Mouse (Mus musculus): ENCODE data around the gene Ank2. TPM values are rescaled to one million over a fixed set of nuclear protein-coding genes. Genes with fewer than 3 reads are reported as not detected.

Gene Ank2
- polyA plus RNA-seq, 1 experiment from 2014 or later = 204 TPM

GRCm38 (mm10) chr3:127075531-127076280 lies 423.4 kb downstream of the Ank2 start:
- no peaks in the 10 kb centered on the region for H3K4me1 ChIP-seq (replicated peaks; ENCODE audit: control insufficient read depth, insufficient read depth, low read length)
- ATAC-seq (ENCODE audit: low FRiP score) (no peak), DNase-seq (ENCODE audit: low spot score) (no peak)
- H3K27me3 ChIP-seq (ENCODE audit: control insufficient read depth, insufficient read depth, low read length) = no peaks in the 10 kb centered on the region
- 71% methylated on average over 8 of the region's 8 CpGs for WGBS
- H3K9me3 ChIP-seq (ENCODE audit: control insufficient read depth, low read length) = no peaks in the 10 kb centered on the region
- no peaks in the 10 kb centered on the region; the same call in 1 of the 2 replicates for H3K36me3 ChIP-seq (replicated peaks; ENCODE audit: control insufficient read depth, insufficient read depth)
- no peak overlapping the region for H3K4me3 ChIP-seq (replicated peaks; ENCODE audit: low read length)
- H3K27ac ChIP-seq = no peak overlapping the region
- H3K9ac ChIP-seq = no peak overlapping the region
- H3K4me2 ChIP-seq (replicated peaks) = no peak overlapping the region

DNA sequence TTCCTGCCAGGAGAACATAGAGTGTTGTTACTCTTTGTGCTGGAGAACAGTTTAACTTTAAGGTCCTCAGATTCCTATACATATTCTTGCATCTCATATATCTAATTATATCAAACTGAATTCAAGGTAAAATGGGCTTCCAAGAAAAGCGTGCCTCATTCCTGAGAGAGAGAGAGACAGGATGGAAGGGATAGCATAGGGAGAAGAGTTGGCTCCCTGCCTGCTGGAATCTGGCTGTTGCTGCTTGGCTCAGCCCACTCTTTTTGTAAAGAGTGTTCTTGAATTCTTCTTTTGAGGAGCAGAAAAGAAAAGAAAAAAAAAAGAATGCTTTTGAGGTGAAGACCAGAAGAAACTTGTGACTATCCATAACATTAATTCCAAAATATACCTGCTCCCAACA lies 427.7 kb downstream of the Ank2 start:
- Histone ChIP-seq H3K9ac (no peak overlapping the region), H3K36me3 (replicated peaks; ENCODE audit: control insufficient read depth, insufficient read depth) (no peaks in the 10 kb centered on the region; the same call in 1 of the 2 replicates), H3K4me2 (replicated peaks) (no peak overlapping the region), H3K27ac (no peak overlapping the region), H3K9me3 (ENCODE audit: control insufficient read depth, low read length) (no peaks in the 10 kb centered on the region), H3K27me3 (ENCODE audit: control insufficient read depth, insufficient read depth, low read length) (no peaks in the 10 kb centered on the region), H3K4me3 (replicated peaks; ENCODE audit: low read length) (no peak overlapping the region), H3K4me1 (replicated peaks; ENCODE audit: control insufficient read depth, insufficient read depth, low read length) (no peaks in the 10 kb centered on the region)
- WGBS = 73% methylated on average over 1 of the region's 1 CpGs
- DNase-seq (ENCODE audit: low spot score) (no peak), ATAC-seq (ENCODE audit: low FRiP score) (no peak)

GRCm38 (mm10) chr3:127063654-127064386 lies 435.3 kb downstream of the Ank2 start:
- no peaks in the 10 kb centered on the region for H3K36me3 ChIP-seq (replicated peaks; ENCODE audit: control insufficient read depth, insufficient read depth)
- no peak overlapping the region for H3K27ac ChIP-seq
- H3K4me2 ChIP-seq (replicated peaks) = no peak overlapping the region
- DNase-seq (ENCODE audit: low spot score) (no peak), ATAC-seq (ENCODE audit: low FRiP score) (no peak)
- H3K4me1 ChIP-seq (replicated peaks; ENCODE audit: control insufficient read depth, insufficient read depth, low read length) = no peaks in the 10 kb centered on the region
- no peaks in the 10 kb centered on the region for H3K9me3 ChIP-seq (ENCODE audit: control insufficient read depth, low read length)
- no peak overlapping the region for H3K4me3 ChIP-seq (replicated peaks; ENCODE audit: low read length)
- 85% methylated on average over 5 of the region's 5 CpGs for WGBS
- H3K27me3 ChIP-seq (ENCODE audit: control insufficient read depth, insufficient read depth, low read length) = no peaks in the 10 kb centered on the region
- no peak overlapping the region for H3K9ac ChIP-seq

GRCm38 (mm10) chr3:127059671-127060070 lies 439.5 kb downstream of the Ank2 start:
- DNase-seq (ENCODE audit: low spot score) = no peak
- Histone ChIP-seq H3K27ac (no peak overlapping the region), H3K9me3 (ENCODE audit: control insufficient read depth, low read length) (no peaks in the 10 kb centered on the region), H3K9ac (no peak overlapping the region), H3K4me2 (replicated peaks) (no peak overlapping the region), H3K36me3 (replicated peaks; ENCODE audit: control insufficient read depth, insufficient read depth) (peaks cover 6% of the 10 kb centered on the region; the same call in 1 of the 2 replicates), H3K4me1 (replicated peaks; ENCODE audit: control insufficient read depth, insufficient read depth, low read length) (no peaks in the 10 kb centered on the region), H3K27me3 (ENCODE audit: control insufficient read depth, insufficient read depth, low read length) (no peaks in the 10 kb centered on the region), H3K4me3 (replicated peaks; ENCODE audit: low read length) (no peak overlapping the region)
- WGBS = 91% methylated on average over 4 of the region's 4 CpGs
- ATAC-seq (ENCODE audit: low FRiP score) = no peak

DNA sequence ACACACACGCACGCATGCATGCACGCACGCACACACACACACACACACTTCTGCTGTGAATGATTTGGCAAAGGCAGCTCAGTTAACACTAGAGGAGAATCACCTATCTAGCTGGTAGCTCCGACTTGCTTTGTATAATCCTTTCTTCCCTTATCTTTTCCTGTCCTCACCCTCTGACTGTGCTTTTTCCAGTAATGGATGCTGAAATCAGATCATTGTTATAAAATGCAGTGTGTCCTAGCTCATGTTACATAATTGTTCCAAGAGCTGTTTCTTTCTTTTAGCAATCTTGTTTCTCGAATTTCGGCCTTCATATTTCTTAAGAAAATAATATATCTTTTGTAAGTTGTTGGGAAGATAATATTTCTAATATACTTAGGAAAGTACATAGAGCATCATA lies 457.9 kb downstream of the Ank2 start:
- Histone ChIP-seq H3K4me3 (replicated peaks; ENCODE audit: low read length) (no peak overlapping the region), H3K27ac (no peak overlapping the region)
- 91% methylated on average over 7 of the region's 7 CpGs for WGBS

GRCm38 (mm10) chr3:127038570-127038969 lies 460.6 kb downstream of the Ank2 start:
- Histone ChIP-seq H3K27ac (no peak overlapping the region), H3K9ac (no peak overlapping the region), H3K36me3 (replicated peaks; ENCODE audit: control insufficient read depth, insufficient read depth) (peaks cover 22% of the 10 kb centered on the region; the same call in 1 of the 2 replicates), H3K4me2 (replicated peaks) (no peak overlapping the region), H3K4me3 (replicated peaks; ENCODE audit: low read length) (no peak overlapping the region), H3K4me1 (replicated peaks; ENCODE audit: control insufficient read depth, insufficient read depth, low read length) (no peaks in the 10 kb centered on the region), H3K9me3 (ENCODE audit: control insufficient read depth, low read length) (no peaks in the 10 kb centered on the region), H3K27me3 (ENCODE audit: control insufficient read depth, insufficient read depth, low read length) (no peaks in the 10 kb centered on the region)
- 94% methylated on average over 7 of the region's 7 CpGs for WGBS
- ATAC-seq (ENCODE audit: low FRiP score) = no peak
- no peak for DNase-seq (ENCODE audit: low spot score)

More for the DNA sequence above, 457.9 kb downstream of the Ank2 start:
- H3K4me2 ChIP-seq (replicated peaks) = no peak overlapping the region
- peaks cover 34% of the 10 kb centered on the region for H3K36me3 ChIP-seq (replicated peaks; ENCODE audit: control insufficient read depth, insufficient read depth)
- ATAC-seq (ENCODE audit: low FRiP score) (no peak), DNase-seq (ENCODE audit: low spot score) (no peak)
- H3K9ac ChIP-seq = no peak overlapping the region
- H3K4me1 ChIP-seq (replicated peaks; ENCODE audit: control insufficient read depth, insufficient read depth, low read length) = no peaks in the 10 kb centered on the region
- no peaks in the 10 kb centered on the region for H3K27me3 ChIP-seq (ENCODE audit: control insufficient read depth, insufficient read depth, low read length)
- H3K9me3 ChIP-seq (ENCODE audit: control insufficient read depth, low read length) = no peaks in the 10 kb centered on the region

- no peak overlapping the region for H3K4me3 ChIP-seq (replicated peaks; ENCODE audit: low read length)
- H3K27ac ChIP-seq = no peak overlapping the region
- H3K4me2 ChIP-seq (replicated peaks) = no peak overlapping the region
- no peaks in the 10 kb centered on the region for H3K27me3 ChIP-seq (ENCODE audit: control insufficient read depth, insufficient read depth, low read length)
- DNase-seq (ENCODE audit: low spot score) (no peak), ATAC-seq (ENCODE audit: low FRiP score) (no peak)
- WGBS = 93% methylated on average over 5 of the region's 5 CpGs
- peaks cover 31% of the 10 kb centered on the region for H3K36me3 ChIP-seq (replicated peaks; ENCODE audit: control insufficient read depth, insufficient read depth)
- no peak overlapping the region for H3K9ac ChIP-seq
- no peaks in the 10 kb centered on the region for H3K4me1 ChIP-seq (replicated peaks; ENCODE audit: control insufficient read depth, insufficient read depth, low read length)
- no peaks in the 10 kb centered on the region for H3K9me3 ChIP-seq (ENCODE audit: control insufficient read depth, low read length)
Measured at GRCm38 (mm10) chr3:127036118-127036517, 463.0 kb downstream of the Ank2 start.

DNA sequence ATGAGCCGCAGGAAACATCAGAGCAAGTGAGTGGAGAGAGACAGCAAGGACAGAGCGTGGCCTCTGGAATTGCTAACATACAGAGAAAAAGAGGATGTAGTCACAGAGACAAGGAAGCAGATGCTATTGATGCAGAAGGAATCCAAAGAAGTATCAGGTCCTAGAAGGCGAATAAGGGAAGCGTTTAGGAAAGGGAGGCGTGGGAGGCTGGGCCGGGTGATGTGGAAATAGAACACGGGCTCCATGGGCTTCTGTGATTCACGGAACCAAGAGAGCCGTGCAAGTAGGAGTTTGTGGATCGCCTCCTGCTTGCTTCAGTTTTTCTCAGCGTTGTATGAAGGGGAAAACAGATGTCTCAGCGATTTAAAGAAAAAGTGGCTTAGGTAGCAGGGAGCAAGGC lies 463.6 kb downstream of the Ank2 start:
- DNase-seq (ENCODE audit: low spot score) (no peak), ATAC-seq (ENCODE audit: low FRiP score) (no peak)
- Histone ChIP-seq H3K27ac (no peak overlapping the region), H3K4me1 (replicated peaks; ENCODE audit: control insufficient read depth, insufficient read depth, low read length) (no peaks in the 10 kb centered on the region), H3K27me3 (ENCODE audit: control insufficient read depth, insufficient read depth, low read length) (no peaks in the 10 kb centered on the region), H3K36me3 (replicated peaks; ENCODE audit: control insufficient read depth, insufficient read depth) (peaks cover 36% of the 10 kb centered on the region), H3K4me3 (replicated peaks; ENCODE audit: low read length) (no peak overlapping the region), H3K9ac (no peak overlapping the region), H3K9me3 (ENCODE audit: control insufficient read depth, low read length) (no peaks in the 10 kb centered on the region), H3K4me2 (replicated peaks) (no peak overlapping the region)
- WGBS = 93% methylated on average over 12 of the region's 12 CpGs

DNA sequence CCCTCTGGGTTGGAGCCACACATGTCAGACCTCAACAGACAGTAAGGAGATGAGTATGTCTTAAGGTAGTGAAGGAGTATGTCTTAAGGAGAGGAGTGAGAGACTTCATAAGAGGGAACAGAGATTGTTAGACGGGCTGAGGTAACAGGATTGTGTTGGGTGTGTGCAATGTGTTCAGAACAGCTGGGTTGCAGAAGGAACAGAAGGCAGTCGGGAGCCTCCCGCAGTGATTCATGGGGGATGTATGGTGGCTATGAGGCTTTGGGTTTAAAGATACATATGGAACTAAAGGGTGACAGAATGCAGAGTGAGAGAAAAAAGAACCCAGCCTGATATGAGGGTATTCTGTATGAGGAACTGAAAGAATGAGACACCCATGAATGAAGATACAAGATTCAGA lies 464.2 kb downstream of the Ank2 start:
- Histone ChIP-seq H3K36me3 (replicated peaks; ENCODE audit: control insufficient read depth, insufficient read depth) (peaks cover 37% of the 10 kb centered on the region), H3K27me3 (ENCODE audit: control insufficient read depth, insufficient read depth, low read length) (no peaks in the 10 kb centered on the region), H3K4me1 (replicated peaks; ENCODE audit: control insufficient read depth, insufficient read depth, low read length) (no peaks in the 10 kb centered on the region), H3K4me3 (replicated peaks; ENCODE audit: low read length) (no peak overlapping the region), H3K4me2 (replicated peaks) (no peak overlapping the region), H3K27ac (no peak overlapping the region), H3K9ac (no peak overlapping the region), H3K9me3 (ENCODE audit: control insufficient read depth, low read length) (no peaks in the 10 kb centered on the region)
- 88% methylated on average over 3 of the region's 3 CpGs for WGBS
- ATAC-seq (ENCODE audit: low FRiP score) (no peak), DNase-seq (ENCODE audit: low spot score) (no peak)
